Mouse (Mus musculus): Measurements from ENCODE around the gene Alg2. TPM values are rescaled to one million over a fixed set of nuclear protein-coding genes. Genes with fewer than 3 reads are reported as not detected.

The Alg2 gene
- polyA plus RNA-seq, 1 experiment from 2014 or later: 27.5 TPM

DNA sequence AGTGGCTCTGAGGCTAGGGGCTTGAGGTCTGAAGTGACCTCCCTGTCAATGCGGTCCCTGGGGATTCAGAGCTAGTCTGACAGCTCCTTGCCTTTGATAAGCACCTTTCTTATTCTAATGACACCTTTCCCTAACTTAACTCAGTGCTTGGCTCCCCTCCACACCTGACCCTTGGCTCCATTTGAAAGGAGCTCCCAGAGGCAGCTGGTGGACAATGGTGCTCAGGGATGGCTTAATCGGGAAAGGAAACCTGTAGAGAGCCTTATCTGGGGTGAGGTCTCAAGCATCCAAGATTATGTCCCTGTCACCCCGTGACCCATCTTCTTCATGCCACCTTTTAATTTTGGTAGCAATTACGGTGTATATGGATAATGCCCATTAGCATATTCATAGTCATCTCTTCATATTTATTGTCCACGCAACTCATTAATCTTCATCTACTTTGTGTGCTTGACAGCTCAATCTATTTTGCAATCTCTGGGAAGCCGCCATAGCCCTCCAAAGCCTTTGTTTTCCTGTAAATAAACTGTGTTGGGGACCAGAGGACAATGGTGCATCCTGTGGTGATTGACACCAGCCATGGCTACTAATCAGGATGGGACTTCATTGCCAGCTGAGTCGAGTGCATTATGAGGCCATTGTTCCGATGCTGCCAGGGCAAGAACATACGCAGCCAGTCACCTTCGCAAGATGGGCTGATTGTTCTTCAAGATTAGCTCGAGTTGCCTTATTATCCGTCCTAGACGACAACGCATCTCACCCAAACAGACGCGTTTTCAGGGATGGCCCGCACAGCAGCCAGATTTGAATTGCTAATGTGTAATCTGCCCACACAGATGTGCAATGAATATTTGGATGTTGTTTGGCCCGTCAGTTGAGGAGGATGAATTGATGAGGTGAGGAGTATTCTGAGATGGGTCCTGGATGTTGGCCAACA, 24.3 kb downstream of the Alg2 start:
- H3K9me3 ChIP-seq: no peaks in the 10 kb centered on the region
- no peaks in the 10 kb centered on the region for H3K4me1 ChIP-seq
- H3K36me3 ChIP-seq: no peaks in the 10 kb centered on the region
- peaks cover 3% of the 10 kb centered on the region; the same call in 1 of the 2 replicates for H3K27me3 ChIP-seq (replicated peaks)
- no peak overlapping the region for H3K27ac ChIP-seq (replicated peaks)
- no peak overlapping the region for H3K4me2 ChIP-seq
- WGBS: 36% methylated on average over 18 of the region's 18 CpGs
- H3K9ac ChIP-seq: no peak overlapping the region
- H3K4me3 ChIP-seq: no peak overlapping the region
- ATAC-seq (ENCODE audit: extremely low read depth, insufficient number of reproducible peaks, low FRiP score, low TSS enrichment): no peak

DNA sequence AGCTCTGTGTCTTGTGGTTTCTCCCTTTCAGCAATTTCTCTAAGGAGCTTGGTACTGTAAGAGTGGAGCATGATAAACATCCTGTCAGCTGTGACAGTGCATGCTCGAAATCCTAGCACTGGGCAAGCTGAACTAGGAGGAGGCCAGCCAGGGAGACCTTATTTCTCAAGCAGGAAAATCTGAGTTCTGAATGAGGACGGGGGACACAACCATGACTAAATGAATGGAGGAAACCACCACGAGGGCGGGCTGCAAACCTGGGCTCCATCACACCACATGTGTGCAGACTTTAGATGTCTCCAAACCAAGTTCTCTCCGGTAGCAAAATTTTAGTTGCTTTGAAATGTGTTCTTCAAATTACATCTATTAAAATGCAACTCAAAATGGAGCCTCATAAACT, 25.0 kb downstream of the Alg2 start:
- Histone ChIP-seq H3K27ac (replicated peaks) (no peak overlapping the region), H3K4me3 (no peak overlapping the region), H3K4me1 (no peaks in the 10 kb centered on the region), H3K36me3 (no peaks in the 10 kb centered on the region), H3K9ac (no peak overlapping the region), H3K9me3 (no peaks in the 10 kb centered on the region), H3K4me2 (no peak overlapping the region), H3K27me3 (replicated peaks) (peaks cover 3% of the 10 kb centered on the region; the same call in 1 of the 2 replicates)
- WGBS: 50% methylated on average over 5 of the region's 5 CpGs
- no peak for ATAC-seq (ENCODE audit: extremely low read depth, insufficient number of reproducible peaks, low FRiP score, low TSS enrichment)

DNA sequence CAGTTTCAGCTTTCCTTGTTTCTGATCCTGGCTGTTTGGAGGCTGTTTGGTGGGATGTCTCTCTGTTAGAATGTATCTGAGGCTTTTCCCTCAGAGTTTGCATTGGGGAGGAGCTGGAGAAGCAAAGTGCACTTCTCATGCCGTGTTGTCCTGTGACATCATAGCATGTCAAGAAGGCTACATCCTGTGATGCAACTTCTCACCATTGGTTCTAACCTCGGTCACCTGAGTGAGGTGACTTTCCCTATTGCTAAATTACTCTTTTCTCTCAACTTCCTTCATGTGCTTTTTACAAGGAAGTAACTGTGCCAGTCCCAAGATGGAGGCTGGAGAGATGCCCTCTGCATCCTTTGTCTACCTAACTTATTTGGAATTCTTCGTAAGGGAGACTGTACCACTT, 25.6 kb downstream of the Alg2 start:
- no peaks in the 10 kb centered on the region for H3K36me3 ChIP-seq
- H3K4me3 ChIP-seq: no peak overlapping the region
- H3K4me2 ChIP-seq: no peak overlapping the region
- no peak overlapping the region for H3K9ac ChIP-seq
- H3K27me3 ChIP-seq (replicated peaks): peaks cover 3% of the 10 kb centered on the region; the same call in 1 of the 2 replicates
- no peaks in the 10 kb centered on the region for H3K9me3 ChIP-seq
- WGBS: 75% methylated on average over 3 of the region's 3 CpGs
- ATAC-seq (ENCODE audit: extremely low read depth, insufficient number of reproducible peaks, low FRiP score, low TSS enrichment): no peak
- H3K27ac ChIP-seq (replicated peaks): no peak overlapping the region
- no peaks in the 10 kb centered on the region for H3K4me1 ChIP-seq

DNA sequence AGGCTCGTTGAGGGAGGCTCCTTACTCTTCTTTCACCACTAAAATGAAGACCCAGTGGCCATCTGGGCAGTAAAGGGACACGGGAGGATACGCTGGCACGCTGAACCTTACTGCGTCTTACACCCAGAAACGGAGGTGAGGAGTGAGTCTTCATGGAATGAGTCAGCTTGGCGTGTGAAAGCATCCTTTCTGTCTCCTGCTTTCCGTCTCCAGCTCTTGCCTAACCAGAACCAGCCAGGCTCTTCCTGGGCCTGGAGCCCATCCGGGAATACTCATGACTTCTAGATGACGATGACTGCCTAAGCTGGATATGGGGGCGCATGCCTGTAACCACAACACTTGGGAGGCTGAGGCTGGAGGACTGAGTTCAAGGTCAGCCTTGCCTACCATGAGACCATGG, 33.2 kb downstream of the Alg2 start:
- 82% methylated on average over 11 of the region's 11 CpGs for WGBS
- Histone ChIP-seq H3K27me3 (replicated peaks) (peaks cover 4% of the 10 kb centered on the region; the same call in 1 of the 2 replicates), H3K9ac (no peak overlapping the region), H3K4me3 (no peak overlapping the region), H3K9me3 (no peaks in the 10 kb centered on the region), H3K36me3 (no peaks in the 10 kb centered on the region), H3K27ac (replicated peaks) (no peak overlapping the region), H3K4me1 (peaks cover 16% of the 10 kb centered on the region), H3K4me2 (no peak overlapping the region)
- ATAC-seq (ENCODE audit: extremely low read depth, insufficient number of reproducible peaks, low FRiP score, low TSS enrichment): no peak

DNA sequence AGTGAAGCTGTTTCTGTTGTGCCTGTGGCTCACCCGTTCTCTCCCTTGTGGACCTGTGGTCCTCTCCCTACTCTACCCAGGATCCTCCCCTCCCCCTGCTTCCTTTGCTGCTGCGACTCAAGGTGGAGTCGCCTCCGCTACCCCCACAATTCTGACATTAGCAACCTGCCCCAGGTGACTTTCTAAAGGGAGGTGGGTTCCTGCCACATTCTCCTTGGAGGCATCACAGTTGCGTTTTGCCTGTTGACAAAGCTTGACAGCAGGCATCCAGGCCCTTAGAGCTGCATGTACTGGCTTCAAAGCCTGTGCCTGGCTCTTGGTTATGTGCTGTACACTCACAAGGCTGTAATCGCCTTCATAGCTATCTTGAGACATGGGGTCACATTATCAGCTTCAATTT, 35.2 kb downstream of the Alg2 start:
- H3K9ac ChIP-seq: no peak overlapping the region
- no peak overlapping the region for H3K4me3 ChIP-seq
- no peak overlapping the region for H3K4me2 ChIP-seq
- H3K4me1 ChIP-seq: peaks cover 22% of the 10 kb centered on the region
- no peaks in the 10 kb centered on the region for H3K36me3 ChIP-seq
- peaks cover 8% of the 10 kb centered on the region; the same call in 1 of the 2 replicates for H3K27me3 ChIP-seq (replicated peaks)
- ATAC-seq (ENCODE audit: extremely low read depth, insufficient number of reproducible peaks, low FRiP score, low TSS enrichment): no peak
- H3K9me3 ChIP-seq: no peaks in the 10 kb centered on the region
- no peak overlapping the region for H3K27ac ChIP-seq (replicated peaks)
- WGBS: 68% methylated on average over 6 of the region's 6 CpGs

DNA sequence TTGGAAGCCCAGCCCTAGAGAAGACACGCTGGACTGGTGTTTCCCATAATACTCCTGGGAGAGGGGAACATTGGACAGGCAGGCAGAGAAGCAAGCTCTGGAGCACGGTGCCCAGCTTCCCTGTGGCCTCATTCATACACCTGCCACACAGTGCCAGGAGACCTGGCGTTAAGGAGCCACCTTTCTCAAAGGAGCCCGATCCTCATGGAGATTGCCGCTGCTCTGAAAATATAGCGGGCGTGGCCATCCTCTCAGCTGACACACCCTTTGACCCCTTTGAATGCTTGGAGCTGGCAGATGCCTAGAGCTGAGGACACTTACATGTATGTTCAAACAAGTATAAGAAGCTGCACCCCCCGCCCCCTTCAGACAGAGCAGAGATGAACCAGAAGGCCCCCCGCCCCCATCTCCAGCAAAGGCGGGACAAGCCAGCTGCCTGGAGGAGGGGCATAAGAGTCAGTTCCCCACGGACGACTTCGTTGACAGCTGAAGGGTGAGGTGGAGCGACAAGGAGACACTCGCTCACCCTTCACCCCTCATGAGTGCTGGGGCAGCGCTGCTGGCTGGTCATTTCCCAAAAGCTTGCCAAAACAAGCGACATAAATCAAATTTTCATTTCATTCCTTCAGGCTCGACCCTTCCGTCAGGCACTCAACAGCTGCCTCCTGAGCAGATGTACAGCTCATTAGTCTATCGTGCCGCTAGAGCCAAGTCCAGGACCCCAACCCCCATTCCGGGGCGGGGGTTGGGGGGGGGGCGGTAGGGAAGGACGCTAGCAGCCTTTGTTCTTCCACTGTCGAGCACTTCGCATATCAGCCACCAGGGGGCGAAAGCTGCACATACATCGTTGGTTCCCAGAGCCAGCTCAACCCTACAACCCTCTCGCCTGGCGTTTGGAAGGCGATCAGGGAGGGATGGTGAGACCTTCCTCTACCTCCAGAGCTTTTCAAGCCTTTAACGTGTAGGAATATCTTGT, 36.5 kb downstream of the Alg2 start:
- Histone ChIP-seq H3K27ac (replicated peaks) (peak overlapping the region; percentile 64), H3K27me3 (replicated peaks) (peaks cover 8% of the 10 kb centered on the region; the same call in 1 of the 2 replicates), H3K4me1 (peaks cover 22% of the 10 kb centered on the region), H3K9ac (peak overlapping the region; percentile 90), H3K36me3 (no peaks in the 10 kb centered on the region), H3K4me2 (peak overlapping the region; percentile 98), H3K9me3 (no peaks in the 10 kb centered on the region), H3K4me3 (peak overlapping the region; percentile 67)
- peak; percentile 59; the same call in 1 of the 2 replicates for ATAC-seq (ENCODE audit: extremely low read depth, insufficient number of reproducible peaks, low FRiP score, low TSS enrichment)
- 1% methylated on average over 33 of the region's 33 CpGs for WGBS

DNA sequence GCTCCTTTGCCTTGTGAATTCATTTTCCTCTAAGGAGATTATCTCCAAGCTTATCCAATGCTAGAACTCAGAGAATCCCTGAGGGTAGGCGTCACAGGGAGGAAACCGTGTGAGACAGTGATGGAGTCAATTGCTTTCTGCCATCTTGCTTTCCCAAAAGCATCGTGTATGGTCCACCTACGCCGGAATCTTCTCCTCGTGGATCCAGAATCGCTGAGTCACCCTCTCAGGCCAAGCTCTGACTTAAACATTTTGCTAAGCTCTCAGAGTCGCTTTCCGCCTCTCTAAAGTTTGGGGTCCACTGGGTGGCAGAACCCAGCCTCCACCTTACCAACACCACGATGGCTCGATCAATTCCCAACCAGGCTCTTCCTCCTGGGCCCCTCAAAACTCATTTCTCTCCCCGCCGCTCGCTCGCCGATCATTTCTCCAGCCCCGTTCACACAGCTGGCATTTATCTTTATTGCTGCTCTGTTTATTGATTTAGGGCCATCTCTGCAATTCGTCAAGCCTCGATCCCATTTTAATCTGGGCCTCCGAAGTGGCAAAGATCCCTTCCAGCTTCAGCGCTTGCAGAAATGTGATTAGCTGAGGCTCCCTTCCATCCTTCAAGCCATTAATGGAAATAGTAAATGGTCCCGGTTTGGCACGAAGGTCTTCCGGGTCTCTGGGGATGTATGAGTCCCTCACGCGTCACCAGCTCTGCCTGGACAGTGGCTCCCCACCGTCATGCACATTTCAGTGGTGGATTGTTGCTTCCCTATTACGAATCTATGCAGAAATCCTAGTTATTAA, 38.4 kb downstream of the Alg2 start:
- H3K36me3 ChIP-seq: no peaks in the 10 kb centered on the region
- 50% methylated on average over 28 of the region's 28 CpGs for WGBS

DNA sequence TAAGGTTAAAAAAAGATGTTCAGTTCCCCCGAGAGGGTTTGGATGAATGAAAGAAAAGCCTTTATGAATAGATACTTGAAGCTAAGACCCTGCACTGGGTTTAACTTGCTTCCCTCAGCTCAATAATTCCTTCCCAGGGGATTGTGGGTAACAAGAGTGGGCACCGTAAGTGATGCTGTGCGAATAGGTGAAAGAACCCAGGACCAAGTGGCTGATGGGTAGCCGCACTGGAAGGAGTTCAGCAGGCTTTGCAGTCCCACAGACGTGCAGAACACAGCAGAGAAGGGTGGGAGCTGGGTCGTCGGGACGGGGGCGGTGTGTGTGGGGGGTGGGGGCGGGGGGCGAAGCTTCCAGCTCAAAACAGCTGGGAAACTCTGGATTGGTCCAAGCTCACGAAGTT, 39.0 kb downstream of the Alg2 start:
- no peaks in the 10 kb centered on the region for H3K9me3 ChIP-seq
- H3K27ac ChIP-seq (replicated peaks): no peak overlapping the region
- H3K9ac ChIP-seq: no peak overlapping the region
- no peaks in the 10 kb centered on the region for H3K36me3 ChIP-seq
- no peak overlapping the region for H3K4me3 ChIP-seq
- peaks cover 8% of the 10 kb centered on the region; the same call in 1 of the 2 replicates for H3K27me3 ChIP-seq (replicated peaks)
- WGBS: 77% methylated on average over 12 of the region's 12 CpGs
- ATAC-seq (ENCODE audit: extremely low read depth, insufficient number of reproducible peaks, low FRiP score, low TSS enrichment): no peak
- H3K4me2 ChIP-seq: no peak overlapping the region
- peaks cover 22% of the 10 kb centered on the region for H3K4me1 ChIP-seq

More for the DNA sequence above, 38.4 kb downstream of the Alg2 start:
- Histone ChIP-seq H3K27ac (replicated peaks) (no peak overlapping the region), H3K27me3 (replicated peaks) (peaks cover 8% of the 10 kb centered on the region; the same call in 1 of the 2 replicates), H3K4me1 (peaks cover 22% of the 10 kb centered on the region), H3K4me2 (peak overlapping the region; percentile 46), H3K4me3 (no peak overlapping the region), H3K9me3 (no peaks in the 10 kb centered on the region), H3K9ac (no peak overlapping the region)
- ATAC-seq (ENCODE audit: extremely low read depth, insufficient number of reproducible peaks, low FRiP score, low TSS enrichment): no peak

DNA sequence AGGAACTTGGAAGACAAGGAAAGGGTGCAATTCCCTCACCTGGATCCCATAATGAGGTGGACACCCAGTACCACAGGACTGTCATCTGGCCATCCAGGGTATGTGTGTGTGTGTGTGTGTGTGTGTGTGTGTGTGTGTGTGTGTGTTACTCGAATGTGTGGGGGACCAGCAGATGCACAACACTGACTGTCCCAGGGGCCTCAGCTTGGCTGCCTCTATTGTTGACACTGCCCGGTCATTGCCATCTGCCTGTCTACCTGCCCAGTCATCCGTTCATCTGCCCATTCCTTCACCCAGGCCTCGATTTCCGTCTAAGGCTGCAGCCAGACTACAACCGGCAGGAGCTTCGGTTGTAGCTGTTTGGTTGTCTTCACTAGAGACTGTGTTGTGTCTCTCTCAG, 41.4 kb downstream of the Alg2 start:
- 0 out of 2 replicates have a peak, but pooled peaks cover 6% of the 10 kb centered on the region for H3K9me3 ChIP-seq
- 85% methylated on average over 7 of the region's 7 CpGs for WGBS
- peaks cover 18% of the 10 kb centered on the region for H3K4me1 ChIP-seq
- no peak overlapping the region for H3K4me3 ChIP-seq
- H3K36me3 ChIP-seq: no peaks in the 10 kb centered on the region
- no peak overlapping the region for H3K27ac ChIP-seq (replicated peaks)
- H3K27me3 ChIP-seq (replicated peaks): peaks cover 8% of the 10 kb centered on the region; the same call in 1 of the 2 replicates
- no peak overlapping the region for H3K9ac ChIP-seq
- no peak overlapping the region for H3K4me2 ChIP-seq
- no peak for ATAC-seq (ENCODE audit: extremely low read depth, insufficient number of reproducible peaks, low FRiP score, low TSS enrichment)

DNA sequence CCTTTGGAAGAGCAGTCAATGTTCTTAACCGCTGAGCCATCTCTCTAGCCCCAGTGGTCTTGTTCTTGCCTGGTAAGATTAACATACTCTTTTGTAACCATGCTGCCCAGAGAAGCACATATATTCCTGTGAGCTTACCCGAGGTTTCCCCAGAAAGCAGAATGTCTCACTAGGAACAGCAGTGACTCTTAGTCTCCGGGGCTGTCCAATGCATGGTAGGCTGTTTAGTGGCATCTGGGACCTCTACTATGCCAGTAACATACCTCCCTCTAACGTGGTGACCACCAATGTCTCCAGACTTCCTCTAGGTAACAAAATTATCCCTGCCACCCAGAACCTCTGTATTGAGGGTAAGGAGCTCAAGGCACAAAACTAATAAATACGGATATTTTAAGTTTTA, 43.1 kb downstream of the Alg2 start:
- H3K4me3 ChIP-seq: no peak overlapping the region
- WGBS: 85% methylated on average over 5 of the region's 5 CpGs
- H3K27ac ChIP-seq (replicated peaks): no peak overlapping the region
- 0 out of 2 replicates have a peak, but pooled peaks cover 6% of the 10 kb centered on the region for H3K9me3 ChIP-seq
- H3K36me3 ChIP-seq: no peaks in the 10 kb centered on the region
- H3K4me1 ChIP-seq: peaks cover 8% of the 10 kb centered on the region
- H3K27me3 ChIP-seq (replicated peaks): peaks cover 5% of the 10 kb centered on the region; the same call in 1 of the 2 replicates
- no peak overlapping the region for H3K9ac ChIP-seq
- H3K4me2 ChIP-seq: no peak overlapping the region
- ATAC-seq (ENCODE audit: extremely low read depth, insufficient number of reproducible peaks, low FRiP score, low TSS enrichment): no peak
